Mouse (Mus musculus) cortical plate, adult 2 months (tissue): ENCODE measurements at regions not wholly inside any gene's neighbourhood (a gene's known extent, or its start where the extent isn't known, plus 50 kb on each side); places are given as distances from the start of the nearest gene placed in this dataset.

Experiments
- CTCF ChIP-seq: fragments of 200-500 bp; IDR thresholded peaks from 2 replicates; pipeline ENCODE4 v1.5.1; 2011; ENCODE audit warnings: mild to moderate bottlenecking, control low read depth, low read length; ENCODE audit not compliant: insufficient read depth; ENCODE audit errors: extremely low read depth
- POLR2A ChIP-seq: fragments of 200-500 bp; IDR thresholded peaks from 2 replicates; pipeline ENCODE4 v1.6.1; 2011; ENCODE audit warnings: mild to moderate bottlenecking, low read length, control low read depth; ENCODE audit not compliant: insufficient read depth; ENCODE audit errors: extremely low read depth

- TF ChIP-seq CTCF (no peak), POLR2A (no peak)
Measured at GRCm38 (mm10) chr4:142671872-142672458, 432.8 kb upstream of the Kazn start.
